Mouse (Mus musculus) lung, adult 2 months (tissue): ENCODE results near the gene Plekhg3. TPM values are rescaled to one million over a fixed set of nuclear protein-coding genes. Genes with fewer than 3 reads are reported as not detected.
A peak's percentile ranks its signal among the peaks of the same experiment; 100 is the strongest.

Experiments used
- DNase-seq: peaks from one replicate; pipeline ENCODE4 v3.0.0; 2022
- H3K4me1 ChIP-seq: fragments of 200-500 bp; 2 replicates; pipeline ENCODE4 v1.6.1; 2011; ENCODE audit warnings: low read length; ENCODE audit not compliant: control insufficient read depth, insufficient read depth
- H3K4me3 ChIP-seq: fragments of 200-500 bp; replicated peaks from 2 replicates; pipeline ENCODE3; 2011; ENCODE audit warnings: low read depth, mild to moderate bottlenecking, control low read depth, low read length; ENCODE audit errors: extremely low read depth
- CTCF ChIP-seq: fragments of 200-500 bp; IDR thresholded peaks from 2 replicates; pipeline ENCODE4 v1.5.1; 2011; ENCODE audit warnings: mild to moderate bottlenecking, low read length, control low read depth; ENCODE audit not compliant: insufficient read depth
- POLR2A ChIP-seq: fragments of 200-500 bp; IDR thresholded peaks from 2 replicates; pipeline ENCODE4 v1.6.1; 2011; ENCODE audit warnings: low read depth, mild to moderate bottlenecking, control low read depth, low read length, borderline replicate concordance; ENCODE audit errors: extremely low read depth
- WGBS: fragments of 180-500 bp; shearing (Covaris S2); methylation state at CpG from one replicate; pipeline ENCODE4 v1.1.7; 2018; 5-methylcytosine and 5-hydroxymethylcytosine counted together
- polyA plus RNA-seq: library from polyadenylated mRNA; depleted of rRNA; stranded (reverse); fragments of >200 nt; gene quantifications from 2 replicates; pipeline ENCODE4 v1.2.3, GENCODE M21; 2012; rRNA removed

The Plekhg3 gene
- polyA plus RNA-seq: 19.5 and 20.4 TPM in 2 replicates

- H3K4me1 ChIP-seq: no peaks in the 10 kb centered on the region; the same call in 1 of the 2 replicates
- no peak for TF ChIP-seq CTCF
- no peak for TF ChIP-seq POLR2A
- 62% methylated on average over 6 of the region's 6 CpGs for WGBS
- no peak within 1 kb of the TSS for H3K4me3 ChIP-seq
- DNase-seq: no peak
Observed at GRCm38 (mm10) chr12:76530580-76531139, at the start of gene Plekhg3. Gene Plekhg3, plus strand, starts transcription at chr12:76530891.

GRCm38 (mm10) chr12:76482446-76482845 is 48.2 kb upstream of the Plekhg3 start:
- WGBS: 91% methylated on average over 2 of the region's 2 CpGs
- Histone ChIP-seq H3K4me1 (no peaks in the 10 kb centered on the region; the same call in 1 of the 2 replicates), H3K4me3 (no peak overlapping the region)
- no peak for DNase-seq
- TF ChIP-seq POLR2A: no peak
- no peak for TF ChIP-seq CTCF

DNA sequence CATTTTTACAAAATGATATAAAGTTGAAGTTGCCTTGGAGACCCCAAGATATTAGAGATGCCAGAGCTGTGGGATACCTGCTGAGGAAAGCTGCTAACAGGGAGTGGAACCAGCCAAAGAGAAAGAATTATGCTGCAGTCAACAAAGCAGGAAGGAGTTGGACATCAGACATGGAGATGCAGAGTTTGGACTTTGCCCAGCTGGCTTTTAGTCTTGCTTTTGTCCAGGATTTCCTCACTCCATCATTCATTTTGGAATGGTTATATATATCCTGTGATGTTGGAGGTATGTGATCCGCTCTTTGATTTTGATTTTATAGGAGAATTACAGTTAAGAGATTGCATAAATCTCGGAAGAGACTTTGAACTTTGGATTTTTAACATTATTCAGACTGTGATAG is 47.7 kb upstream of the Plekhg3 start:
- H3K4me3 ChIP-seq: no peak overlapping the region
- 75% methylated on average over 2 of the region's 2 CpGs for WGBS
- no peaks in the 10 kb centered on the region; the same call in 1 of the 2 replicates for H3K4me1 ChIP-seq
- no peak for DNase-seq
- TF ChIP-seq POLR2A (no peak), CTCF (no peak)

DNA sequence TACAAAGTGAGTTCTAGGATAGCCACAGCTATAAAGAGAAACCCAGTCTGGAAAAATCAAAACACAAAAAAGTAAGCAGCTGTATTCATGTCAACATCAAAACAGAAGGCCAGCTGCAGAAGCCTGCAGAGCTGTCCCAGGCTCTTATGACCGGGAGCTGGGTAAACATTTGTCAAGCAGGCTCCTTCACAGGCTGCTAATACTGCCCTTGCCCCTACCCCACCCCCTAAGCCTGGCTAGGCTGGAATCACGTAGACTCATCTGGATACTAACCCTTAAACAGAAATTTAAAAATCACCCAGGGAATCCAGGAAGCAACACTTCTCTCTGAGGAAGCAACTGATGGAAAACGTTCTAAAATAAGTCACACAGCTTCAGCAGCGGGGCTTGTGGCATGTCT is 45.8 kb upstream of the Plekhg3 start:
- Histone ChIP-seq H3K4me3 (no peak overlapping the region), H3K4me1 (no peaks in the 10 kb centered on the region)
- no peak for DNase-seq
- 30% methylated on average over 4 of the region's 4 CpGs for WGBS
- TF ChIP-seq POLR2A: no peak
- TF ChIP-seq CTCF: no peak

DNA sequence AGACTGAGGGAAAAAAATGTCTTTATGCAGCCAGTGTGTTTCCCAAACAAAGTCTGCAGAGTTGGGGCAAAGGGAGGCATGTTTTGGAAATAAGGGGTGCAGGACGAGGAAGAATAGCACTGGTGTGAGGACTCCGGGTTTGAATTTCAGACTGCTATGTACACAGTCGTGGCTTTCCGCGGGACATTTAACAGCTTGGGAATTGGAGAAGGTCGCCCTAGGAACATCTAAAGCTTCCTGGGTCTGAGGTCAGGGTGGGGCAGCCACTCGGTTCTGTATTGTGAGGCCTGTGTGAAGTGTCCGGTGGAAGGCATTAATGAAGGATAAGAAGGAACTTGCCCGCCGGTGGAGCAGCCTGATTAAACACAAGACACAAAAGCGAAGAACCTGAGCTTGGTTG is 45.3 kb upstream of the Plekhg3 start:
- DNase-seq: no peak
- WGBS: 34% methylated on average over 11 of the region's 11 CpGs
- no peaks in the 10 kb centered on the region for H3K4me1 ChIP-seq
- H3K4me3 ChIP-seq: no peak overlapping the region
- TF ChIP-seq CTCF: no peak
- TF ChIP-seq POLR2A: no peak

- TF ChIP-seq CTCF (no peak), POLR2A (no peak)
- H3K4me1 ChIP-seq: no peaks in the 10 kb centered on the region
- WGBS: 46% methylated on average over 9 of the region's 9 CpGs
- DNase-seq: no peak
- H3K4me3 ChIP-seq: no peak overlapping the region
Observed at GRCm38 (mm10) chr12:76486943-76487342, 43.7 kb upstream of the Plekhg3 start.

GRCm38 (mm10) chr12:76490798-76491197 is 39.9 kb upstream of the Plekhg3 start:
- no peak for DNase-seq
- H3K4me1 ChIP-seq: no peaks in the 10 kb centered on the region
- TF ChIP-seq CTCF (no peak), POLR2A (no peak)
- 65% methylated on average over 1 of the region's 1 CpGs for WGBS
- H3K4me3 ChIP-seq: no peak overlapping the region

- no peak for DNase-seq
- 19% methylated on average over 5 of the region's 5 CpGs for WGBS
- Histone ChIP-seq H3K4me1 (no peaks in the 10 kb centered on the region), H3K4me3 (no peak overlapping the region)
- no peak for TF ChIP-seq POLR2A
- TF ChIP-seq CTCF: no peak
Observed at GRCm38 (mm10) chr12:76493462-76493861, 37.2 kb upstream of the Plekhg3 start.

DNA sequence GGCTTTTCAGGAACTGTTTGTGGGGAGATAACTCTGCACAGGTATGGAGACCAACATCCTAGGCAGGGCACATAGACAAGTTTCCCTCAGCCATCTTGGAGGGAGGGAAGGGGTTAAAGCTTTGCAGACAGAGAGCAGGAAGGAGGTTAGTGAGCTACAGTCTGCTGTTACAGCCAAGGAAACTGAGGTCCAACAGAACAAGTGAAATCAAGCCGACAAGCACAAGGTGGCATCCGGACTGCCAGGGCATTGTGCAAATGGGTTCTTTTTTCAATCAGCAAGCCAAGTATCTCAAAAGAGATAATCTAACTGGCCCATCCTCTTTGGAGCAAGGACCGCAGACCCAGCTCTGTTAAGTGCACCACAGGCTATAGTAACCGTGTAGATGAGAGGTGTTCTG is 35.3 kb upstream of the Plekhg3 start:
- no peak overlapping the region for H3K4me3 ChIP-seq
- H3K4me1 ChIP-seq: no peaks in the 10 kb centered on the region
- WGBS: 64% methylated on average over 4 of the region's 4 CpGs
- DNase-seq: no peak
- TF ChIP-seq CTCF: no peak
- no peak for TF ChIP-seq POLR2A

DNA sequence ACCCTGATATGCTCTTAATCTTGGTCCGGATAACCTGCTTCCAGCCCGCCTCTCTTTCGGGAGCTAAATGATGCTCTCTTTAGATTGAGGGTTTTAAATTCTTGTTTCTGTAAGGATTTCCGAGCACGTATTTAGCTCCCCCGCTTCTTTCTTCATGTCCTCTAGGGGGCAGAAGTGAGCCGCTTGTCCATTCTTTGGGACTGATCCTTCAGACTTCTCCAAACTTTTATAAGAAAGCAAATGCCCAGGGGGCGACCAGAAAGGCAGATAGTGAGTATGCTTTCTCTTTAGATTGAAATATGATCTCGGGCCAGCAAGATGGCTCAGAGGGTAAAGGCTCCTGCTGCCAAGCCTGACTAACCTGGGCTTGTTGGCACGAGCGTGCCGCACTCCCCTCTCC is 34.4 kb upstream of the Plekhg3 start:
- H3K4me1 ChIP-seq: no peaks in the 10 kb centered on the region
- peak; percentile 50 for DNase-seq
- 26% methylated on average over 12 of the region's 12 CpGs for WGBS
- TF ChIP-seq CTCF (no peak), POLR2A (no peak)
- no peak overlapping the region for H3K4me3 ChIP-seq

DNA sequence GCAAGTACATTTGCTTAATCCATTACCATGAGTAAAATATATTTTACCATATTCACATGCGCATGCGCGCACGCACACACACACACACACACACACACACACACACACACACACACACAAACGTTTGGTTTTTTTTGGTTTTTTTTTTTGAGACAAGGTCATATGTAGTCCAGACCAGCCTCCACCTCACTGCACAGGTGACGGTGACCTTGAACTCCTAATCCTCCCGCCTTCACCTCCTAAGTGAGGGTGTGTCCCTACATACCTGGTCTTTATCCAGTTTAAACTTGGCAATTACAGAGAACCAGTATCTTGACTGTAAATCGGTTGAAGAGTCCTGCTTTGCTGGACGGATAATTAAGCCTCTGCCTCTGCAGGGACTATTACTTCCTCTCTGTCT is 31.4 kb upstream of the Plekhg3 start:
- Histone ChIP-seq H3K4me1 (no peaks in the 10 kb centered on the region), H3K4me3 (no peak overlapping the region)
- TF ChIP-seq CTCF (no peak), POLR2A (no peak)
- no peak for DNase-seq
- WGBS: 79% methylated on average over 9 of the region's 9 CpGs
